Mouse (Mus musculus) layer of hippocampus, postnatal 14 days (tissue): ENCODE measurements at regions not wholly inside any gene's neighbourhood (a gene's known extent, or its start where the extent isn't known, plus 50 kb on each side); places are given as distances from the start of the nearest gene placed in this dataset.
A peak's percentile ranks its signal among the peaks of the same experiment; 100 is the strongest.

Experiments used
- DNase-seq, 2 experiments: peaks; one replicate each; pipeline ENCODE4 v3.0.0; 2021 to 2022; ENCODE audit warnings: low spot score in 2 of 2, mixed read lengths in 1 of 2

- DNase-seq: no peak
Measured at GRCm38 (mm10) chr4:74466081-74466480, 223.8 kb downstream of the Kdm4c start.

DNA sequence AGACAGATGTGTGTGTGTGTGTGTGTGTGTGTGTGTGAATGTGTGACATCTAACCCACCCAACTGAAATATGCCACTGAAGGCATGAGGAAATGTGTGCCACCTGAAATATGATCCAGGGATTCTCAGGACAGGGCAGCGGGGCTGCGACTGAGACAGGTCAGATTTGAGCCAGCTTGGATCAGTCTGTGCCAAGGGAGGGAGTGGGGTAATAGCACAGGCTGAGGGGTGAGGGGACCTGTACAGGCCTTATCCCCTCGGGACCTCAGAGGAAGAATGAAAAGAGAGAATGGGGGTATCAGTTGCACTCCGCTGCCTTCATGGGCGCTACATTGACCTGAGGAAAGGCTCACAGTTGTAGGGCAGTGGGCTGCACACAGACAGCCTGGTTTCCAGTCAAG lies 270.2 kb downstream of the Kdm4c start:
- no peak for DNase-seq

- no peak for DNase-seq
Measured at GRCm38 (mm10) chr4:74553888-74554287, 311.6 kb downstream of the Kdm4c start.

DNA sequence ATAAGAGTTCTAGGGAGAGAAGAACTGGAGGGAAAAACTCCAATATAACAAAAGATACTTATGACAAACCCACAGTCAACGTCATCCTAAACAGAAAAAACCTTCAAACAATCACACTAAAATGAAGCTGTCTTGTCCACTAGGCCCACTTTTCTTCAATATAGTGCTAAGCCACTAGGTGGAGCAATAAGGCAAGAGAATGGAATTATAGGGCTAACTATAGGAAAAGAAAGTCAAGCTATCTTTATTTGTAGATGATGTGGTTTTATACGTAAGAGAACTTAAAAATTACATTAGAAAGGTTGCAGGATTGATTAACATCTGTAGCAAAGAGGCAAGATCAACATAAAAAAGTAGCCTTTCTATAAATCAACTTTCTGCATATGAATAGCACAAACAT lies 321.3 kb downstream of the Kdm4c start:
- peak in 1 of 2 experiments; percentile 70 for DNase-seq

DNA sequence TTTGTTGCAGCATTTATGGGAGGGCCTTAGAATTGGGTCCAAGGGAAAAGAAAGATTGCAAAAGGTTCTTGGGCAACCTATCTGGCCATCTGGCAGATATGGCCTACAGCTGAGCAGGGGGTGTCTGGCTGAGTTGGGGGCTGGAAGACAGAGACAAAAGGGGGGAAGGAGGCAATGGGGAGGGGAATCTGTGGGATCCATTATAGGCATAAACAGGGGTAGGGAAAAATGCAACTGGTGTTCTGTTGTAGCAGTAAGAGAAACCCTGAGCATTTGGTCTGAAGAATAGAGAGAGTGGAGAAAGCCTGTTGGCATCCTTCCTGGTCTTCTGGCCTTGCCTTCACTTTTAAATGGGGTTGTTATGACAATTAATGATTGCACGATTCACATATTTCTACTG lies 344.1 kb downstream of the Kdm4c start:
- DNase-seq: no peak

DNA sequence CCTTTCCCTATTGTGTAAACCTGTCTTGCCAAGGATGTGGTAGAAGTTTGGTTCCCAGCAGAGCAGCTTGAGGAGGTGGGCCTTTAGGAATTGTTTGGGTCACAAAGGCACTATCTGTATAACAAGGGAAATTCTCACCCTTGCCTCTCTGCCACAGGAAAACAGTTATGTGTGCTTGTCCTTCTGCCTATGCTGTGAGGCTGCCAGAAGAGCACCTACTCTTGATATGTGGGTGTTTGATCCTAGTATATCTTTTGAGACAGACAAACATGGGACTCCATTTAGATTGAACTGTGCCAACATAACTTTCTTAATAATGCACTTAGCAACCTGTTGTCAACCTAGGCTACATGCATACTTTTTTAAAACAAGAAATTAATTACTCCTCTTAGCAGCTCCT lies 344.8 kb downstream of the Kdm4c start:
- DNase-seq: no peak

- DNase-seq: no peak
Measured at GRCm38 (mm10) chr4:74588761-74589160, 346.5 kb downstream of the Kdm4c start.

- DNase-seq: no peak
Measured at GRCm38 (mm10) chr4:74613032-74613431, 370.7 kb downstream of the Kdm4c start.
